Mouse (Mus musculus): Measurements from ENCODE around the gene Olfr613. TPM values are rescaled to one million over a fixed set of nuclear protein-coding genes. Genes with fewer than 3 reads are reported as not detected.

The Olfr613 gene
- total RNA-seq (2023) = not detected

DNA sequence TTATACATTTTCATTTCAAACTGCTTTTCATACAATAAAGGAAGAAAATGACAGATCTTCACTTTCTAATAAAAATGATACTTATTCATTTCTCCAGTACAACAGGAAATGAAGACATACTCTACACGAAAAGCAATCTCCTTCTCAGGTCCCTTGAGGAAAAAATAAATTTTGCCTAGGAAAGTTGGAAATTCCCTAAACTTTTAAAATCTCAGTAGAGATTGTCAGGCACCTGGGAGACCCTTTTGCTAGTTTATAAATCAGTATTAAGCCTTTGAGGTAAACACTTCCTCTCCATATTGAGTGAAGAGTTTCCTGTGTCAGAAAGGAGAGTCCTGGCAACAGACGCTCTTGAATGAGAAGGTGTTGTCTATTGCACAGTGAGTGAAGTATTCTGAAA lies at the start of gene Olfr613:
TSS of gene Olfr613 (plus strand) at position 301 of the 400 bp plus-strand sequence.

DNA sequence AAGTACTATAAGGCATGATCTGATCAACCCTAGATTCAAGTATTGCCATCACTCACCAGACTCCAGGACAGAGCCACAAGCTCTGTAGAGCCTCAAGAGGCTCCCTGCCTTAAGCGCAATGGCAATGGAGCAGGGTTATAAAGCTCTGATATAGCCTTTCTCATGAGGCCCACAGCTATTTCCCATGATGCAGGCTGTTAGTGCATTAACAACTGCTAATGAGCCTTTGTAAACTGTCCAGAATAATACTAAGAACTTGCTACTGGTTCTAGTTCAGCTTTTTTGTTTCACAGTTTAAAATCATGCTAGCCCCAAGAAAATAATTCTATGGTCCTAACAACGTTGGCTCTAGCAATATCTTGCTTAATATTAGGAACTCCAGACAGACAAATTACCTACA lies 35.9 kb upstream of the Olfr613 start, which contains the start of gene Olfr610:
TSS of gene Olfr610 (minus strand) at position 101 of the 400 bp plus-strand sequence.

DNA sequence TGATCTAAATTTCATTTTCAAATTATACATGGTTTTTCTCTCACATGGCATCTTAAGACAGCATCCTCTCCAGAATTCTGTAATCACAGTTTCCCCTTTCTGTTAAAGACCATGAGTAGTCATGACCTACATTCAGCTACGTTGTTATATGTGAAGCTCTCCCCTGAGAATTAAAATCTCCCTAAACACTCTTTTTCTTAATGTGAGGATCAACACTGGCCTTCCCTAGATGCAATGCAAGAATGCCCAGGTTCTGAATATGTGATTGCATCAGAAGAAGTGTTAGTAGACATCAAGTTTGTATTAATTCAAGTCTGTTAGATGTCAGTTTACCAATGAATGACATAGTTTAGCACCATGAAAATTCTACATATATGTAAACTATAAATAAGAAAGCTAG lies 27.1 kb upstream of the Olfr613 start, which contains the start of gene Olfr611:
TSS of gene Olfr611 (minus strand) at position 101 of the 400 bp plus-strand sequence.

DNA sequence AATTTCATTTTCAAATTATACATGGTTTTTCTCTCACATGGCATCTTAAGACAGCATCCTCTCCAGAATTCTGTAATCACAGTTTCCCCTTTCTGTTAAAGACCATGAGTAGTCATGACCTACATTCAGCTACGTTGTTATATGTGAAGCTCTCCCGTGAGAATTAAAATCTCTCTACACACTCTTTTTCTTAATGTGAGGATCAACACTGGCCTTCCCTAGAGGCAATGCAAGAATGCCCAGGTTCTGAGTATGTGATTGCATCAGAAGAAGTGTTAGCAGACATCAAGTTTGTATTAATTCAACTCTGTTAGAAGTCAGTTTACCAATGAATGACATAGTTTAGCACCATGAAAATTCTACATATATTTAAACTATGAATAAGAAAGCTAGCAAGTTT lies 5.3 kb upstream of the Olfr613 start, which contains the start of gene Olfr612:
TSS of gene Olfr612 (minus strand) at position 101 of the 400 bp plus-strand sequence.

DNA sequence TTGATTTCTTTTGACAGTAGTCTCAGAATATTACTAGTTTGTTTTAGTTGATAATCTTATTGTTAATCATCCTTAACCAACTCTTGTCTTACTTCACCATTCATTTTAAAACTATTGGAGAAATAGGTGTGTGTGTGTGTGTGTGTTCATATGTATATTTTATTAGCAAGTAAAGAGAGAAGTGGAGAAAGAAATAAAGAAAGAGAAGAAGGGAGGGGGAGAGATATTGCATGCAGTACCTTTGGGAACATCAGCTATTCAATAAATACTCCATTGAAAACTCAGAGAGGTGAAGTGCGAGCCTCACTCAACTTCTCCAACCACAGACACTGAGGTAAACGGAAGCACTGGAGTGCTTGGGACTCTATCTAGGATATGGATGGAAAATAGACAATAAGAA lies 7.9 kb downstream of the Olfr613 start, which contains the start of gene Olfr615:
TSS of gene Olfr615 (plus strand) at position 301 of the 400 bp plus-strand sequence.

DNA sequence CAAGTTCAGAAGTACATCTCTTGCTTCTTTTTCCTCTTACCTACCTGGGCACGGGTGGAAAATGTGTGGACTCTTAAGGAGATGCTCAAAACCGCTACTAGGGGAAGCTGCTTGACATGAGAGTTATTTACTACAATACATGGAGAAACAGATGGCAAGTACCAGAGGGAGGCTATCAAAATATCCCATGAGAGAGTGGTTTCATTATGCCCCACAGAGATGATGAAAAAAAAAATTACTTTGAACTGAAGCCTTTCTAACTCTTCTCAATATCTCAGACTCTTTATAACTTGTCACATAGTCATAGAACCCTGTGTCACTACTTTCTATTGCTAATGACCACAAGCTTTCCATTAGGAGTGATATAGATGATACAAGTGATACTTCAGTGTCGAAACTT lies 21.2 kb downstream of the Olfr613 start, which contains the start of gene Olfr616:
TSS of gene Olfr616 (minus strand) at position 101 of the 400 bp plus-strand sequence.

DNA sequence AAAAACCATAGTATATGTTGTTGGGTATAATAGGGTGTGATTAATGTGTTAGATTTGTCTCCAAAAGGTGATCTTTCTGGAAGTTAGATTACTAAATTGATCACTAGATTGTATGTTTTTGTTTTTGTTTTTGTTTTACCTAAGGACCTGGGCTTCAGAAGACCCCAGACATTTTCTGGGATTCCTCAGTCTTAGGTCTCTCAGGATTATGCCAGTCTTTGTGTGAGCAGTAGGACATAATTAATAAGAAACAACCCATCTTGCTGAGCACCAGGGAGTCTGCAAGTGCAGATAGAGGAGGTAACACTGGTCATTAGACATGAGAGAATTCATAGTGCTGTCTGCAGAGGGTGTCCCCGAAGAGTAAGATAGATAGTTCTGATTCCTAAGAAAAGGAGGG lies 24.9 kb downstream of the Olfr613 start, which contains the start of gene Olfr617:
TSS of gene Olfr617 (plus strand) at position 301 of the 400 bp plus-strand sequence.

DNA sequence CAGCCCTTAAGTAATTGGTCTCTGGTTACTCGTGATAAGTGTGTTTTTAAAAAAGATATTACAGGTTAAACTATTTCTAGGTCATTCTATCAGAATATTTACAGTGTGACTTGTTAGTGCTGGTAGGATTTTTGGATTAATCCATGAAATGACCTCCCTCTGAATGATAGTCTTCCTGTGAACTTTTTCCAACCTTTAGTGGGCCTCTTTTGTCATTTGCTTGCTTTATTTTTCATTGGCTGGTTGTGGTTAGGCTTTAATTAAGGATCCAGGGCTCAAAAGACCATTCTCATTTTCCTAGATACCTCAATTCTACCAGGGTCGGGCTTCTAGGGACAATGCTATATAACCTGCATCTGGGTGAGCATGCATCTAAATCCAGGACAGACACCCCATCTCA lies 41.9 kb downstream of the Olfr613 start, which contains the start of gene Olfr618:
TSS of gene Olfr618 (plus strand) at position 301 of the 400 bp plus-strand sequence.

DNA sequence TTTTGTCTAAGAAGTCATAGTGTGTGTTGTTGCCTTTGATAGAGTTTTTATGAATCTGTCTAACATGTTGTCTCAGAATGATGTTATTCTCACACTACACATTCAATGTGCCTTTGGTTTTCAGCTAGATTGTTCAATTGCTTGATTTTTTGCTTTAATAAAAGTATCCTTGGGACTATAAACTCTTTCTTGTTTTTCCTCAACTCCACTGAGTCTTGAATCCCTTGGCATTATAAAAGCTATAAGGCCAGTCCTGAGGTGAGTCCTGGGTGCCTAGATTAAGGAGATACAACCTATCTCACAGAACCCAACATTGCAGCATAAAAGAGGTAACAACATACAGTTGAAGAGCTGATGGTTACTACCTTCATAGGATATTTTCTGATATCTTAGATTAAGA lies 52.4 kb downstream of the Olfr613 start, which contains the start of gene Olfr619:
TSS of gene Olfr619 (plus strand) at position 301 of the 400 bp plus-strand sequence.

Other genes with a start within 250 kb of the Olfr613 start
- not detected for gene Olfr596, start 242.4 kb upstream of the Olfr613 start, total RNA-seq (2023)
- not detected for gene Olfr597, start 231.8 kb upstream of the Olfr613 start, total RNA-seq (2023)
- gene Olfr598, start 224.5 kb upstream of the Olfr613 start, total RNA-seq (2023) = not detected
- gene Olfr599, start 212.2 kb upstream of the Olfr613 start, total RNA-seq (2023) = not detected
- gene Olfr600, start 198.4 kb upstream of the Olfr613 start, total RNA-seq (2023) = not detected
- gene Olfr601, start 185.4 kb upstream of the Olfr613 start, total RNA-seq (2023) = not detected
- gene Olfr603, start 161.9 kb upstream of the Olfr613 start, total RNA-seq (2023) = not detected
- not detected for gene Usp17lc, start 133.0 kb upstream of the Olfr613 start, total RNA-seq (2023)
- gene Olfr605, start 102.6 kb upstream of the Olfr613 start, total RNA-seq (2023) = not detected
- gene Olfr606, start 99.0 kb upstream of the Olfr613 start, total RNA-seq (2023) = not detected
- gene Olfr607, start 83.9 kb upstream of the Olfr613 start, total RNA-seq (2023) = not detected
- gene Olfr608, start 78.2 kb upstream of the Olfr613 start, total RNA-seq (2023) = not detected
- gene Olfr609, start 50.0 kb upstream of the Olfr613 start, total RNA-seq (2023) = not detected
- gene Olfr610, start 36.0 kb upstream of the Olfr613 start, total RNA-seq (2023) = not detected
- gene Olfr611, start 27.2 kb upstream of the Olfr613 start, total RNA-seq (2023) = not detected
- gene Olfr612, start 5.4 kb upstream of the Olfr613 start, total RNA-seq (2023) = not detected
- not detected for gene Olfr615, start 8.0 kb downstream of the Olfr613 start, total RNA-seq (2023)
- gene Olfr616, start 21.1 kb downstream of the Olfr613 start, total RNA-seq (2023) = not detected
- gene Olfr617, start 25.0 kb downstream of the Olfr613 start, total RNA-seq (2023) = not detected
- gene Olfr618, start 42.0 kb downstream of the Olfr613 start, total RNA-seq (2023) = not detected
- not detected for gene Olfr619, start 52.5 kb downstream of the Olfr613 start, total RNA-seq (2023)
- gene Olfr620, start 64.5 kb downstream of the Olfr613 start, total RNA-seq (2023) = not detected
- gene Olfr622, start 94.6 kb downstream of the Olfr613 start, total RNA-seq (2023) = not detected
- gene Olfr623, start 115.6 kb downstream of the Olfr613 start, total RNA-seq (2023) = not detected
- not detected for gene Olfr624, start 123.1 kb downstream of the Olfr613 start, total RNA-seq (2023)
- gene Olfr625-ps1, start 134.6 kb downstream of the Olfr613 start, total RNA-seq (2023) = not detected
- gene Olfr243, start 166.6 kb downstream of the Olfr613 start, total RNA-seq (2023) = not detected
- not detected for gene Olfr628, start 182.3 kb downstream of the Olfr613 start, total RNA-seq (2023)
- not detected for gene Olfr629, start 196.9 kb downstream of the Olfr613 start, total RNA-seq (2023)
- not detected for gene Olfr630, start 209.3 kb downstream of the Olfr613 start, total RNA-seq (2023)
- gene Olfr69, start 223.5 kb downstream of the Olfr613 start, total RNA-seq (2023) = not detected
- gene Olfr68, start 231.6 kb downstream of the Olfr613 start, total RNA-seq (2023) = not detected
- gene Olfr67, start 243.7 kb downstream of the Olfr613 start, total RNA-seq (2023) = not detected

Measured in monocyte, adult 59 days (primary cell).